Mouse (Mus musculus): ENCODE results near the gene Dpy30. TPM values are rescaled to one million over a fixed set of nuclear protein-coding genes. Genes with fewer than 3 reads are reported as not detected.

Gene Dpy30
- polyA plus RNA-seq, 1 experiment from 2014 or later = 285 TPM

Other genes starting within 250 kb of the Dpy30 start
- gene Memo1, start 28.4 kb downstream of the Dpy30 start, polyA plus RNA-seq (2014; fragmentation: Nextera tagmentation; extraction: Ambion mirVana) = 77.9 and 83.7 TPM in 2 replicates
- gene Spast, start 15.0 kb upstream of the Dpy30 start, polyA plus RNA-seq (2014; fragmentation: Nextera tagmentation; extraction: Ambion mirVana) = 41.1 and 45.1 TPM in 2 replicates
- gene Slc30a6, start 71.7 kb upstream of the Dpy30 start, polyA plus RNA-seq (2014; fragmentation: Nextera tagmentation; extraction: Ambion mirVana) = 30.6 and 32.1 TPM in 2 replicates
- gene Nlrc4, start 135.2 kb upstream of the Dpy30 start, polyA plus RNA-seq (2014; fragmentation: Nextera tagmentation; extraction: Ambion mirVana) = 0.19 and 0.20 TPM in 2 replicates
- 43.9 and 51.8 TPM in 2 replicates for gene Yipf4, start 165.5 kb upstream of the Dpy30 start, polyA plus RNA-seq (2014; fragmentation: Nextera tagmentation; extraction: Ambion mirVana)
- 79.2 and 94.7 TPM in 2 replicates for gene Birc6, start 204.4 kb upstream of the Dpy30 start, polyA plus RNA-seq (2014; fragmentation: Nextera tagmentation; extraction: Ambion mirVana)